Mouse (Mus musculus): Measurements from ENCODE around the gene Sept6. TPM values are rescaled to one million over a fixed set of nuclear protein-coding genes. Genes with fewer than 3 reads are reported as not detected.
A peak's percentile ranks its signal among the peaks of the same experiment; 100 is the strongest.

Sept6 gene
- total and polyA plus RNA-seq, 2 experiments from 2014 or later = 59.6 to 106 TPM

- DNase-seq (ENCODE audit: low spot score) (no peak), ATAC-seq (no peak; the same call in 1 of the 2 replicates)
- no peak for TF ChIP-seq CTCF (IDR thresholded peaks at IDR 0.05; ENCODE audit: low read depth)
- peak overlapping the region; percentile 68; the same call in 1 of the 2 replicates for H3K27ac ChIP-seq
- H3K27me3 ChIP-seq (ENCODE audit: insufficient read depth, low read length) = no peaks in the 10 kb centered on the region
- peak overlapping the region; percentile 66 for H3K9ac ChIP-seq (replicated peaks; ENCODE audit: low read length)
- no peaks in the 10 kb centered on the region for H3K4me1 ChIP-seq (ENCODE audit: insufficient read depth, low read length)
- peak overlapping the region; percentile 65 for H3K4me3 ChIP-seq (ENCODE audit: low read length)
- WGBS = 21% methylated on average over 36 of the region's 36 CpGs
- peak overlapping the region; percentile 59 for H3K4me2 ChIP-seq (ENCODE audit: low read depth, low read length)
- no peaks in the 10 kb centered on the region for H3K9me3 ChIP-seq (ENCODE audit: low read length)
- no peaks in the 10 kb centered on the region for H3K36me3 ChIP-seq (ENCODE audit: insufficient read depth, low read length)
Measured at GRCm38 (mm10) chrX:36874704-36875128, 116.9 kb downstream of the Sept6 start.

DNA sequence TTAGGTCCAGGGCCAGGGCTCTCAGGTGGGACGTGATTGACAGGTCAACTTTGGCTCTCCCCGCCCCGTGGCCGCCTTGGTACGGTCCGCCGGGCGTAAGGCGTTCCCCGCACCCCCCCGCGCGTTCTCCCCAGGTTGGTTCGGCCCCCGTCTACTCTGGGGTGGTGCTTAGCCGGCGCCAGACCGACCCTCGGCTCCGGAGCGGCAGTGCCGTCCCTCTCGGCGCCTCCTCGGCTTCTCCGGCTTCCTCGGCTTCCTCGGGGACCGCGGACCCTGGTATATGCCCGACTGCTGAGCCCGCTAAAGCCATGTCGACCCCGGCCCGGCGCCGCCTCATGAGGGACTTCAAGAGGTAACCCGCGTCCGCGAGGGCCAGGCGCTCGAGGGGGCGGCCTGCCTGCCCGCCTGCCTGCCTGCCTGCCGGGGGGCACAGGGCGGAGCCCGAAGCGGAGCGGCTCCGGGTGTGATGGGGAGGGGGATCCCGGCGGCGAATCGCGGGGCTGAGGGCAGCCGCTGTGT, 117.4 kb downstream of the Sept6 start:
- Histone ChIP-seq H3K4me2 (ENCODE audit: low read depth, low read length) (peak overlapping the region; percentile 59), H3K36me3 (ENCODE audit: insufficient read depth, low read length) (no peaks in the 10 kb centered on the region), H3K27ac (peak overlapping the region; percentile 68; the same call in 1 of the 2 replicates), H3K9ac (replicated peaks; ENCODE audit: low read length) (peak overlapping the region; percentile 66), H3K4me1 (ENCODE audit: insufficient read depth, low read length) (no peaks in the 10 kb centered on the region), H3K9me3 (ENCODE audit: low read length) (no peaks in the 10 kb centered on the region), H3K4me3 (ENCODE audit: low read length) (peak overlapping the region; percentile 65), H3K27me3 (ENCODE audit: insufficient read depth, low read length) (no peaks in the 10 kb centered on the region)
- 24% methylated on average over 57 of the region's 57 CpGs for WGBS
- no peak for TF ChIP-seq CTCF (IDR thresholded peaks at IDR 0.05; ENCODE audit: low read depth)
- DNase-seq (ENCODE audit: low spot score) = peak; percentile 88
- peak; percentile 97 for ATAC-seq

DNA sequence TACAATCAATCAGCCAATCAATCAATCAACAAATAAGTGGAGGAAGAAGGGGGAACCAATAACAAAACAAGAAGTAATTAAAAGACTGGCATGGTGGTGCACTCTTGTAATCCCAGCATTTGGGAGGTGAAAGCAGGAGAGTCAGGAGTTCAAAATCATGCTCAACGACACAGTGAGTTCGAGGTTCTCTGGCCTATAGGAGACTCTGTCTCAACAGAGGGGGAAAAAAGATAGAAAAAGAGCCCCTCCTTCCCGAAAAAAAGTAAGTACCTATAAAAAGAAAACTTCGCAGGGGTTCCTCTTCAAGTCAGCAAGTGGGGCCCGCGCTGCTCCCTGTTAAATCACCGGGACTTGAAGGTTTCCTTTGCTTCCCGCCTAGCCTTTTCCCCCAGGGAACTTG, 117.8 kb downstream of the Sept6 start, which contains the start of the genes Ube2a and C330007P06Rik:
Gene Ube2a (plus strand): TSS at position 136 of the 400 bp plus-strand sequence.
Gene C330007P06Rik (minus strand): TSS at position 347 of the 400 bp plus-strand sequence.
- Histone ChIP-seq H3K9me3 (ENCODE audit: low read length) (no peaks in the 10 kb centered on the region), H3K4me3 (ENCODE audit: low read length) (peak within 1 kb of the TSS; percentile 65), H3K27ac (peak within 1 kb of the TSS; percentile 68; the same call in 1 of the 2 replicates), H3K27me3 (ENCODE audit: insufficient read depth, low read length) (no peaks in the 10 kb centered on the region), H3K4me1 (ENCODE audit: insufficient read depth, low read length) (no peaks in the 10 kb centered on the region), H3K36me3 (ENCODE audit: insufficient read depth, low read length) (no peaks in the 10 kb centered on the region), H3K9ac (replicated peaks; ENCODE audit: low read length) (peak within 1 kb of the TSS; percentile 66), H3K4me2 (ENCODE audit: low read depth, low read length) (peak within 1 kb of the TSS; percentile 59)
- ATAC-seq (no peak), DNase-seq (ENCODE audit: low spot score) (no peak)
- no peak for TF ChIP-seq CTCF (IDR thresholded peaks at IDR 0.05; ENCODE audit: low read depth)
- 42% methylated on average over 8 of the region's 8 CpGs for WGBS

GRCm38 (mm10) chrX:36870372-36870771, 121.2 kb downstream of the Sept6 start:
- Histone ChIP-seq H3K4me1 (ENCODE audit: insufficient read depth, low read length) (no peaks in the 10 kb centered on the region), H3K9ac (replicated peaks; ENCODE audit: low read length) (no peak overlapping the region), H3K27ac (no peak overlapping the region), H3K36me3 (ENCODE audit: insufficient read depth, low read length) (no peaks in the 10 kb centered on the region), H3K4me2 (ENCODE audit: low read depth, low read length) (no peak overlapping the region), H3K4me3 (ENCODE audit: low read length) (no peak overlapping the region), H3K27me3 (ENCODE audit: insufficient read depth, low read length) (no peaks in the 10 kb centered on the region), H3K9me3 (ENCODE audit: low read length) (no peaks in the 10 kb centered on the region)
- DNase-seq (ENCODE audit: low spot score) = no peak
- no peak for TF ChIP-seq CTCF (IDR thresholded peaks at IDR 0.05; ENCODE audit: low read depth)
- 82% methylated on average over 3 of the region's 3 CpGs for WGBS
- no peak for ATAC-seq

DNA sequence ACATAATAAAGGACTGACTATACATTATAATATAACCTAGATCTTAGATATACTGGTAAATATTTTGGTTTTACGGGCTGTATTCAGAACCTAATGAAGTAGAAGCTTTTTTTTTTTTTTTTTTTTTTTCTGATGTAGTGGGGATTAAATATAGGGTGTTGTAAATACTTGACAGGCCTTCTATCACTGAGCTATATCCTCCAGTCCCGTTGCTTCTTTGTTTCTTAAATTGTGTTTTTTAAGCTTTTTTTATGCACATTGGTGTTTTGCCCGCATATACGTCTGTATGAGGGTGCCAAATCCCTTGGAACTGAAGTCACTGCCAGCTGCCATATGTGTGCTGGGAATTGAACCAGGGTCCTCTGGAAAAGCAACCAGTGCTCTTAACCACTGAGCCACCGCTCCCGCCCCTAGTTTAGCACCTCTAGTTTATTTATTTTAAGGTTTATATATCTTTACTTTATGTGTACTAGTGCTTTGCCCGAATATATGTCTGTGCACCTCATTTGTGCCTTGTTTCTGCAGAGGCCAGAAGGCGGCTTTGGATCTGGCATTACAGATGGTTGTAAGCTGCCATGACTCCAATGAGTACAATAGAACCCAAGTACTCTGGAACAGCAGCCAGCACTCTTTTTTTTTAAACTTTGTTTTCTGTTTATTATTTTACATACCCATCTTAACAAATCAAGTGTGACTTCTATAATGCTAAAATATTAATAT, 126.8 kb downstream of the Sept6 start:
- Histone ChIP-seq H3K4me2 (ENCODE audit: low read depth, low read length) (peak overlapping the region; percentile 42), H3K27ac (no peak overlapping the region), H3K4me3 (ENCODE audit: low read length) (peak overlapping the region; percentile 40), H3K36me3 (ENCODE audit: insufficient read depth, low read length) (no peaks in the 10 kb centered on the region), H3K27me3 (ENCODE audit: insufficient read depth, low read length) (no peaks in the 10 kb centered on the region), H3K9ac (replicated peaks; ENCODE audit: low read length) (no peak overlapping the region), H3K9me3 (ENCODE audit: low read length) (no peaks in the 10 kb centered on the region), H3K4me1 (ENCODE audit: insufficient read depth, low read length) (0 out of 2 replicates have a peak, but pooled peaks cover 3% of the 10 kb centered on the region)
- ATAC-seq (no peak), DNase-seq (ENCODE audit: low spot score) (no peak)
- no peak for TF ChIP-seq CTCF (IDR thresholded peaks at IDR 0.05; ENCODE audit: low read depth)
- 62% methylated on average over 8 of the region's 8 CpGs for WGBS

DNA sequence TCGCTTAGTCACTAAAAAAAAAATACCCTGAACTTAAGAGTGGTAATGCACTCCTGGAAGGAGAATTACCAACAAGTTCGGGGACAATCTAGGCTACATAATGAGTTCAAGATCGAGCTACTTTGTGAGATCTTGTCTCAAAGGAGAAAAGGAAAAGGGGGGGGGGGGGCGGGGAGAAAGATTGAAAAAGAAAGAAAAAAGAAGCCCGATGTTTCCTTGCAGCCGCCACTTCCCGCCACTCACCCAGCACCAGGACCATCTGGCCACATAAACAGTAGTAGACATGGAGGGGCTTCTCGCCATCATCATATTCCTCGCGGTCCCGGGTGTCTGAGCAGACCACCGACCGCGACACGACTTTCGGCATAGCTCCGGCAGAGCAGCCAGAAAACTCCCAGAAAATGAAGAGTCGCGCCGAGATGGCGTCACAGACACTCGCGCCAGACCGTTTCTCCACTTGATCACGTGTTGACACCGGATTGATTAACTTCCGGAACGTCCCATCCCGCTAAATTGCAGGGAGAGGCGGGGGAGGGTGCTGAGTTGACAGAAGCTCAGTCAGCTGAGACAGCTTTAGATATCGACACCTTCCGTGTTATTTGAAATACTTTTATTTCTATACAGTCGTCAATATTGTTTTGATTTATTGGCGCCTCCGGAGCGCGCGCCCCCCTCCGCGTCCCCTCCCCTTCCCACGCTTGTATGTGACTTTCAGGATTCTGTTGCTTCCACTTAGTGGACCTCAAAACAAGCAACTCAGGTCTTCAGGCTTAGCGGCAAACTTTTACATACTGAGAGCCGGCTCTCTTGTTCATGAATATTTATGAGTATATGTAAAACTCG, 127.6 kb downstream of the Sept6 start:
- Histone ChIP-seq H3K27me3 (ENCODE audit: insufficient read depth, low read length) (no peaks in the 10 kb centered on the region), H3K27ac (peak overlapping the region; percentile 54; the same call in 1 of the 2 replicates), H3K9ac (replicated peaks; ENCODE audit: low read length) (peak overlapping the region; percentile 40; the same call in 1 of the 2 replicates), H3K4me2 (ENCODE audit: low read depth, low read length) (peak overlapping the region; percentile 53), H3K4me3 (ENCODE audit: low read length) (peak overlapping the region; percentile 40), H3K36me3 (ENCODE audit: insufficient read depth, low read length) (no peaks in the 10 kb centered on the region), H3K9me3 (ENCODE audit: low read length) (no peaks in the 10 kb centered on the region), H3K4me1 (ENCODE audit: insufficient read depth, low read length) (0 out of 2 replicates have a peak, but pooled peaks cover 3% of the 10 kb centered on the region)
- 22% methylated on average over 43 of the region's 44 CpGs for WGBS
- peak; percentile 95 for ATAC-seq
- TF ChIP-seq CTCF (IDR thresholded peaks at IDR 0.05; ENCODE audit: low read depth) = no peak
- peak; percentile 85 for DNase-seq (ENCODE audit: low spot score)

Other genes with a start within 250 kb of the Sept6 start
- 0.83 and 1.8 TPM in 2 replicates for gene Slc25a43, start 248.1 kb downstream of the Sept6 start, total RNA-seq (2014; rRNA removed)
- gene Slc25a43, start 248.1 kb downstream of the Sept6 start, polyA plus RNA-seq (2015; fragmentation: Nextera tagmentation; extraction: Ambion mirVana) = 0.86 and 0.90 TPM in 2 replicates
- gene Slc25a5, start 196.1 kb downstream of the Sept6 start, total RNA-seq (2014; rRNA removed) = 494 and 546 TPM in 2 replicates
- 693 and 697 TPM in 2 replicates for gene Slc25a5, start 196.1 kb downstream of the Sept6 start, polyA plus RNA-seq (2015; fragmentation: Nextera tagmentation; extraction: Ambion mirVana)
- gene Ube2a, start 117.9 kb downstream of the Sept6 start, total RNA-seq (2014; rRNA removed) = 28.5 and 31.2 TPM in 2 replicates
- gene Ube2a, start 117.9 kb downstream of the Sept6 start, polyA plus RNA-seq (2015; fragmentation: Nextera tagmentation; extraction: Ambion mirVana) = 134 and 140 TPM in 2 replicates
- 20.5 and 26.8 TPM in 2 replicates for gene C330007P06Rik, start 117.7 kb downstream of the Sept6 start, total RNA-seq (2014; rRNA removed)
- 20.5 and 21.5 TPM in 2 replicates for gene C330007P06Rik, start 117.7 kb downstream of the Sept6 start, polyA plus RNA-seq (2015; fragmentation: Nextera tagmentation; extraction: Ambion mirVana)
- 12.8 and 15.0 TPM in 2 replicates for gene Nkrf, start 88.9 kb downstream of the Sept6 start, total RNA-seq (2014; rRNA removed)
- 15.3 and 15.4 TPM in 2 replicates for gene Nkrf, start 88.9 kb downstream of the Sept6 start, polyA plus RNA-seq (2015; fragmentation: Nextera tagmentation; extraction: Ambion mirVana)
- not detected in 2 replicates for gene Sowahd, start 57.1 kb upstream of the Sept6 start, total RNA-seq (2014; rRNA removed)
- 0.09 TPM in 1 of 2 replicates, not detected in the other for gene Sowahd, start 57.1 kb upstream of the Sept6 start, polyA plus RNA-seq (2015; fragmentation: Nextera tagmentation; extraction: Ambion mirVana)
- gene Rpl39, start 93.6 kb upstream of the Sept6 start, total RNA-seq (2014; rRNA removed) = 99.1 and 125 TPM in 2 replicates
- gene Rpl39, start 93.6 kb upstream of the Sept6 start, polyA plus RNA-seq (2015; fragmentation: Nextera tagmentation; extraction: Ambion mirVana) = 351 and 371 TPM in 2 replicates
- gene Upf3b, start 118.5 kb upstream of the Sept6 start, total RNA-seq (2014; rRNA removed) = 6.8 and 7.9 TPM in 2 replicates
- 22.8 and 25.9 TPM in 2 replicates for gene Upf3b, start 118.5 kb upstream of the Sept6 start, polyA plus RNA-seq (2015; fragmentation: Nextera tagmentation; extraction: Ambion mirVana)
- 19.1 and 19.9 TPM in 2 replicates for gene Nkap, start 135.0 kb upstream of the Sept6 start, total RNA-seq (2014; rRNA removed)
- gene Nkap, start 135.0 kb upstream of the Sept6 start, polyA plus RNA-seq (2015; fragmentation: Nextera tagmentation; extraction: Ambion mirVana) = 21.1 and 21.6 TPM in 2 replicates
- gene Akap14, start 177.0 kb upstream of the Sept6 start, total RNA-seq (2014; rRNA removed) = not detected in 2 replicates
- 0.23 and 0.44 TPM in 2 replicates for gene Akap14, start 177.0 kb upstream of the Sept6 start, polyA plus RNA-seq (2015; fragmentation: Nextera tagmentation; extraction: Ambion mirVana)
- gene Ndufa1, start 199.4 kb upstream of the Sept6 start, total RNA-seq (2014; rRNA removed) = 126 and 135 TPM in 2 replicates
- 905 and 915 TPM in 2 replicates for gene Ndufa1, start 199.4 kb upstream of the Sept6 start, polyA plus RNA-seq (2015; fragmentation: Nextera tagmentation; extraction: Ambion mirVana)
- gene Rnf113a1, start 199.5 kb upstream of the Sept6 start, total RNA-seq (2014; rRNA removed) = 7.3 and 7.6 TPM in 2 replicates
- 27.3 and 27.9 TPM in 2 replicates for gene Rnf113a1, start 199.5 kb upstream of the Sept6 start, polyA plus RNA-seq (2015; fragmentation: Nextera tagmentation; extraction: Ambion mirVana)
- not detected in 2 replicates for gene Gm9, start 219.2 kb upstream of the Sept6 start, total RNA-seq (2014; rRNA removed)
- gene Gm9, start 219.2 kb upstream of the Sept6 start, polyA plus RNA-seq (2015; fragmentation: Nextera tagmentation; extraction: Ambion mirVana) = not detected in 2 replicates
- gene Rhox1, start 230.5 kb upstream of the Sept6 start, total RNA-seq (2014; rRNA removed) = not detected in 2 replicates
- gene Rhox1, start 230.5 kb upstream of the Sept6 start, polyA plus RNA-seq (2015; fragmentation: Nextera tagmentation; extraction: Ambion mirVana) = not detected in 2 replicates